8 mouse cellular contexts compared by ENCODE assay signal in the genomic region with DNA sequence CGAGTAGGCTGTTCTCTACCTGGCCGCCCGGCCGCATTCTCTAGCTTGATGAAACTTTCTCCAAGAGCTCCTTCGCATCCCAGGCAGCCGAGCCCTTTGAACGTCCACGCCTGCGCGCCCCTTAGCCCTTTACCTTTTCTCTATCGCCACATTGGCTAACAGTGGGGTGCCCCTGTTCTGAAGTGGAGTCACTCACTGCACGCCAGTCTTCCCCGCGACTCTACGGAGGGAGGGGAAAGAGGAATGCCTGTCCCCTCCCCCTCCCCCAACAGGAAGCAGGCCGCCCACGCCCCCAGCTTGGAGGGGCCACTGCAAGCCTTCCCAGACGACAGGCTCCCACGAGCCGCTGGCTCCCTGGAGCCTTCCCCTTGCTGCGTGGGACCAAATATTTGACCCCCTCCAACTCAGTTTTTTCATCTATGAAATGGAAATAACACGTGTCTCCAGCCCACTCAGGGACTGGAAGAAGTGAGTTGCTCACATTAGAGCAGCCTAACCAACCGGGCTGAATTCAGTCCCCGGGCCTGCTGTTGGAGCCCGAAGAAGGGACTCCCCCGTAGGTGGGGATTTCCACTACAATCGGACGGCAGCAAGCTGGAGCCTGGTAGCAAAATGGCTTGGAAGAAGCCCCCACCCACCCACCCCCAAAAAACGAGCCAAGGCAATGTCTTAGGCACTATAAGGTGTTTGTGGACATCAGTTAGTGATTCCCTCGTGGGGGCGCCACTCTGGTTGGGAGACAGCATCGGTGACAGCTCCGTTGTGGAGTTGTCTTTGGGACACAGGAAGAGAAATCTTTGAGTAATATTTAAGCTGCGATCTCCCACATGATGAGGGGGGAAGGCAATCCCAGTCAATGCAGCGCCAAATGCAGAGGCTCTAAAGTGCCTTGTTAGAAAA. TPM values are rescaled to one million over a fixed set of nuclear protein-coding genes. Genes with fewer than 3 reads are reported as not detected.
DNase-seq lines count a peak whose midpoint lies in the region; ATAC-seq and TF ChIP-seq lines count a peak whose summit lies in the region.

TSS of gene Sh2b3 (minus strand) at position 206 of the 900 bp plus-strand sequence.

- peak; percentile 0; the same call in 1 of the 2 replicates for ATAC-seq in embryonic facial prominence, embryonic 15.5 days (ENCODE audit: insufficient number of reproducible peaks, low FRiP score, low TSS enrichment, low read depth)
- peak; percentile 12 for ATAC-seq in heart, embryonic 16.5 days (replicated peaks; ENCODE audit: extremely low read depth, insufficient read depth, low FRiP score)
- ATAC-seq in stomach, embryonic 14.5 days (ENCODE audit: insufficient number of reproducible peaks, insufficient read depth, low FRiP score, low read depth) = 0 out of 2 replicates have a peak, but pooled peaks have one; percentile 1

- no peaks in the 10 kb centered on the region for H3K9me3 ChIP-seq in embryonic facial prominence, embryonic 15.5 days (replicated peaks)
- no peaks in the 10 kb centered on the region for H3K9me3 ChIP-seq in heart, embryonic 16.5 days (replicated peaks; ENCODE audit: control insufficient read depth, low read length)
- no peaks in the 10 kb centered on the region for H3K9me3 ChIP-seq in stomach, embryonic 14.5 days (ENCODE audit: control insufficient read depth, low read depth, low read length)

- TF ChIP-seq POLR2A in testis, adult 2 months (IDR thresholded peaks at IDR 0.05; ENCODE audit: control insufficient read depth, low read depth, low read length) = no peak

- TF ChIP-seq CTCF in testis, adult 2 months (IDR thresholded peaks at IDR 0.05; ENCODE audit: control insufficient read depth, insufficient read depth, insufficient replicate concordance, low read depth, low read length) = no peak

- peak within 1 kb of the TSS; percentile 75 for H3K9ac ChIP-seq in embryonic facial prominence, embryonic 15.5 days
- H3K9ac ChIP-seq in heart, embryonic 16.5 days (ENCODE audit: low read length) = peak within 1 kb of the TSS; percentile 91
- peak within 1 kb of the TSS; percentile 64 for H3K9ac ChIP-seq in stomach, embryonic 14.5 days (replicated peaks; ENCODE audit: low read depth, low read length)

- no peaks in the 10 kb centered on the region for H3K27me3 ChIP-seq in testis, adult 2 months (ENCODE audit: control insufficient read depth, insufficient read depth, low read length)
- H3K27me3 ChIP-seq in embryonic facial prominence, embryonic 15.5 days = no peaks in the 10 kb centered on the region; the same call in 1 of the 2 replicates
- no peaks in the 10 kb centered on the region for H3K27me3 ChIP-seq in heart, embryonic 16.5 days (ENCODE audit: control insufficient read depth, insufficient read depth, low read length)
- no peaks in the 10 kb centered on the region for H3K27me3 ChIP-seq in stomach, embryonic 14.5 days (ENCODE audit: control insufficient read depth, insufficient read depth, low read length)

- DNase-seq in testis, postnatal 14 days (ENCODE audit: low spot score) = no peak
- peak in 1 of 2 experiments; percentile 46 for DNase-seq in layer of hippocampus, postnatal 10 days (ENCODE audit: low spot score in 2 of 2)
- DNase-seq in lung, postnatal 14 days = peak; percentile 54
- no peak for DNase-seq in yolk sac, embryonic 10.5 days (ENCODE audit: low spot score)

- no peaks in the 10 kb centered on the region for H3K36me3 ChIP-seq in testis, adult 2 months (ENCODE audit: control insufficient read depth, insufficient read depth, low read length)
- no peaks in the 10 kb centered on the region for H3K36me3 ChIP-seq in embryonic facial prominence, embryonic 15.5 days
- H3K36me3 ChIP-seq in heart, embryonic 16.5 days (ENCODE audit: control insufficient read depth, insufficient read depth) = no peaks in the 10 kb centered on the region
- H3K36me3 ChIP-seq in stomach, embryonic 14.5 days (ENCODE audit: control insufficient read depth, insufficient read depth, low read length) = no peaks in the 10 kb centered on the region

- under 1% methylated on average over 35 of the region's 35 CpGs for WGBS in embryonic facial prominence, embryonic 15.5 days
- WGBS in heart, embryonic 16.5 days = 1% methylated on average over 35 of the region's 35 CpGs
- WGBS in stomach, embryonic 14.5 days = 1% methylated on average over 35 of the region's 35 CpGs

- H3K4me1 ChIP-seq in testis, adult 2 months (ENCODE audit: control insufficient read depth, insufficient read depth, low read length) = peaks cover 49% of the 10 kb centered on the region
- peaks cover 65% of the 10 kb centered on the region for H3K4me1 ChIP-seq in embryonic facial prominence, embryonic 15.5 days
- peaks cover 43% of the 10 kb centered on the region for H3K4me1 ChIP-seq in heart, embryonic 16.5 days (ENCODE audit: control insufficient read depth, insufficient read depth, low read length)
- peaks cover 44% of the 10 kb centered on the region for H3K4me1 ChIP-seq in stomach, embryonic 14.5 days (ENCODE audit: control insufficient read depth, insufficient read depth, low read length)

- H3K4me3 ChIP-seq in testis, adult 2 months (ENCODE audit: control insufficient read depth, low read depth, low read length) = peak within 1 kb of the TSS; percentile 99
- peak within 1 kb of the TSS; percentile 84 for H3K4me3 ChIP-seq in embryonic facial prominence, embryonic 15.5 days (replicated peaks)
- H3K4me3 ChIP-seq in heart, embryonic 16.5 days (ENCODE audit: low read length) = peak within 1 kb of the TSS; percentile 72
- H3K4me3 ChIP-seq in stomach, embryonic 14.5 days (ENCODE audit: low read depth, low read length) = peak within 1 kb of the TSS; percentile 84

- H3K4me2 ChIP-seq in embryonic facial prominence, embryonic 15.5 days (replicated peaks) = peak within 1 kb of the TSS; percentile 93
- H3K4me2 ChIP-seq in heart, embryonic 16.5 days (ENCODE audit: low read depth, low read length) = peak within 1 kb of the TSS; percentile 97
- H3K4me2 ChIP-seq in stomach, embryonic 14.5 days (replicated peaks; ENCODE audit: low read depth, low read length) = peak within 1 kb of the TSS; percentile 88

- H3K27ac ChIP-seq in testis, adult 2 months (ENCODE audit: control insufficient read depth, insufficient read depth, low read depth, low read length) = peak within 1 kb of the TSS; percentile 97
- H3K27ac ChIP-seq in embryonic facial prominence, embryonic 15.5 days (replicated peaks) = peak within 1 kb of the TSS; percentile 80
- peak within 1 kb of the TSS; percentile 87 for H3K27ac ChIP-seq in heart, embryonic 16.5 days (ENCODE audit: low read length)
- H3K27ac ChIP-seq in stomach, embryonic 14.5 days (ENCODE audit: low read length) = peak within 1 kb of the TSS; percentile 81

RNA-seq across cellular contexts. Expression of gene Sh2b3, which starts in this region (rescaled TPM):
- polyA plus RNA-seq in testis, adult 2 months (2012; rRNA removed) = 95.0 and 105 TPM in 2 replicates
- polyA plus RNA-seq in embryonic facial prominence, embryonic 15.5 days (2015; fragmentation: Nextera tagmentation; extraction: Ambion mirVana) = 17.5 and 18.7 TPM in 2 replicates
- 12.0 and 13.3 TPM in 2 replicates for polyA plus RNA-seq in heart, embryonic 16.5 days (2015; fragmentation: Nextera tagmentation; extraction: Ambion mirVana)
- total RNA-seq in layer of hippocampus, postnatal 10 days (2021) = 10 to 100 TPM; 16.5 to 16.7 TPM
- 15.4 and 17.2 TPM in 2 replicates for polyA plus RNA-seq in stomach, embryonic 14.5 days (2014; fragmentation: Nextera tagmentation; extraction: Ambion mirVana)
